Mouse (Mus musculus) lung, adult 2 months (tissue): ENCODE measurements around the gene Rpl23a. TPM values are rescaled to one million over a fixed set of nuclear protein-coding genes. Genes with fewer than 3 reads are reported as not detected.

Experiments used
- DNase-seq: peaks from one replicate; pipeline ENCODE4 v3.0.0; 2022
- H3K4me1 ChIP-seq: fragments of 200-500 bp; 2 replicates; pipeline ENCODE4 v1.6.1; 2011; ENCODE audit warnings: low read length; ENCODE audit not compliant: control insufficient read depth, insufficient read depth
- H3K4me3 ChIP-seq: fragments of 200-500 bp; replicated peaks from 2 replicates; pipeline ENCODE3; 2011; ENCODE audit warnings: low read depth, mild to moderate bottlenecking, control low read depth, low read length; ENCODE audit errors: extremely low read depth
- CTCF ChIP-seq: fragments of 200-500 bp; IDR thresholded peaks from 2 replicates; pipeline ENCODE4 v1.5.1; 2011; ENCODE audit warnings: mild to moderate bottlenecking, low read length, control low read depth; ENCODE audit not compliant: insufficient read depth
- POLR2A ChIP-seq: fragments of 200-500 bp; IDR thresholded peaks from 2 replicates; pipeline ENCODE4 v1.6.1; 2011; ENCODE audit warnings: low read depth, mild to moderate bottlenecking, control low read depth, low read length, borderline replicate concordance; ENCODE audit errors: extremely low read depth
- WGBS: fragments of 180-500 bp; shearing (Covaris S2); methylation state at CpG from one replicate; pipeline ENCODE4 v1.1.7; 2018; 5-methylcytosine and 5-hydroxymethylcytosine counted together
- polyA plus RNA-seq: library from polyadenylated mRNA; depleted of rRNA; stranded (reverse); fragments of >200 nt; gene quantifications from 2 replicates; pipeline ENCODE4 v1.2.3, GENCODE M21; 2012; rRNA removed

Gene Rpl23a
- polyA plus RNA-seq, 1 experiment: 212 TPM

DNA sequence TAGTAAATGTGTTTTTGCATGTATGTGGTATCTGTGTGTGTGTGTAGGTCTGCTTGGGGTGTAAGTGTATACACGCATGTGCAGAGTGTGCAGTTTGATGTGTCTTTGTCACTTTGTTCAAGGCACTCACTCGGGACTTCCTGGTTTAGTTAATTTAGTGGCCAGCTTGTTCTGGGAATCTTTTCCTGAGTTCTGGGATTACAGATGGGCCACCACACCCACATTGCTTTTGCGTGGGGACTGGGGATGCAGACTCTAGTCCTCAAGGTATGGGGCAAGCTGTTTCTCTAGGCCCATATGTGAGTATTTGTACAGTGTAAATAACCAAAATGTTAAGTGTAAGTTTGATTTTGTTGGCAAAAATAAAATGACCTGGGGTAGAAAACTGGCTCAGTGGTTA lies 49.0 kb downstream of the Rpl23a start:
- H3K4me1 ChIP-seq: peaks cover 2% of the 10 kb centered on the region; the same call in 1 of the 2 replicates
- no peak for DNase-seq
- WGBS: 53% methylated on average over 3 of the region's 3 CpGs
- no peak for TF ChIP-seq CTCF
- TF ChIP-seq POLR2A: no peak
- H3K4me3 ChIP-seq: no peak overlapping the region

DNA sequence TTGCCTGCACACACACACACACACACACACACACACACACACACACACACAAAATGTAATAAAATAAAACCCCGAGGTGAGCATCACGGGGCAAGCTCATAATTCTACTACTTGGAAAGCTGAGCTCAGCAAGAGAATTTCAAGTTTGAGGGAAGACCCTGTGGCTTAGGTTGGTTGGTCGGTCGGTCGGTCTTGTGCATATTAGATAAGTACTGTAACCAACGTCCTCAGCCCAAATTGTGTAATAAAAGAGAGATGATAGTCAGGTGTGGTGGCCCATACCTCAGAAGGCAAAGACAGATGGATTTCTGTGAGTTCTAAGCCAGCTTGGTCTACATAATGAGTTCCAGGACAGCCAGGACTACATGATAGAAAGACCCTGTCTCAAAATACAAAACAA lies 49.5 kb downstream of the Rpl23a start:
- Histone ChIP-seq H3K4me1 (peaks cover 2% of the 10 kb centered on the region; the same call in 1 of the 2 replicates), H3K4me3 (no peak overlapping the region)
- TF ChIP-seq POLR2A (no peak), CTCF (no peak)
- DNase-seq: no peak
- 89% methylated on average over 6 of the region's 6 CpGs for WGBS

Other genes starting within 250 kb of the Rpl23a start
- 50.4 and 55.3 TPM in 2 replicates for gene Phf12, start 200.8 kb downstream of the Rpl23a start, polyA plus RNA-seq
- gene Dhrs13, start 151.3 kb downstream of the Rpl23a start, polyA plus RNA-seq: 7.9 and 8.7 TPM in 2 replicates
- 114 and 145 TPM in 2 replicates for gene Flot2, start 145.7 kb downstream of the Rpl23a start, polyA plus RNA-seq
- gene Eral1, start 103.2 kb downstream of the Rpl23a start, polyA plus RNA-seq: 23.9 and 27.8 TPM in 2 replicates
- gene Fam222b, start 88.9 kb downstream of the Rpl23a start, polyA plus RNA-seq: 21.6 and 25.6 TPM in 2 replicates
- gene Traf4, start 18.0 kb downstream of the Rpl23a start, polyA plus RNA-seq: 37.0 and 42.8 TPM in 2 replicates
- 16.1 and 18.9 TPM in 2 replicates for gene Nek8, start 6.9 kb downstream of the Rpl23a start, polyA plus RNA-seq
- gene Tlcd1, start 6.9 kb downstream of the Rpl23a start, polyA plus RNA-seq: 38.0 and 44.2 TPM in 2 replicates
- gene Rab34, start 4.8 kb upstream of the Rpl23a start, polyA plus RNA-seq: 45.4 and 59.2 TPM in 2 replicates
- 0.87 and 1.4 TPM in 2 replicates for gene Proca1, start 9.8 kb upstream of the Rpl23a start, polyA plus RNA-seq
- 67.6 and 81.7 TPM in 2 replicates for gene Sdf2, start 62.2 kb upstream of the Rpl23a start, polyA plus RNA-seq
- 21.0 and 26.5 TPM in 2 replicates for gene Supt6, start 62.4 kb upstream of the Rpl23a start, polyA plus RNA-seq
- 53.9 and 65.4 TPM in 2 replicates for gene 2610507B11Rik, start 78.2 kb upstream of the Rpl23a start, polyA plus RNA-seq
- 0.22 and 0.27 TPM in 2 replicates for gene BC030499, start 107.3 kb upstream of the Rpl23a start, polyA plus RNA-seq
- gene Spag5, start 117.9 kb upstream of the Rpl23a start, polyA plus RNA-seq: 1.4 and 1.6 TPM in 2 replicates
- 8.4 and 10.4 TPM in 2 replicates for gene Aldoc, start 139.4 kb upstream of the Rpl23a start, polyA plus RNA-seq
- gene Pigs, start 144.8 kb upstream of the Rpl23a start, polyA plus RNA-seq: 68.4 and 69.0 TPM in 2 replicates
- 55.4 and 64.1 TPM in 2 replicates for gene Unc119, start 159.9 kb upstream of the Rpl23a start, polyA plus RNA-seq
- 0.62 TPM in 1 of 2 replicates, not detected in the other for gene Foxn1, start 203.0 kb upstream of the Rpl23a start, polyA plus RNA-seq
- gene Slc13a2, start 238.6 kb upstream of the Rpl23a start, polyA plus RNA-seq: 1.5 and 1.9 TPM in 2 replicates